Mouse (Mus musculus): ENCODE measurements around the gene Dusp13.

DNA sequence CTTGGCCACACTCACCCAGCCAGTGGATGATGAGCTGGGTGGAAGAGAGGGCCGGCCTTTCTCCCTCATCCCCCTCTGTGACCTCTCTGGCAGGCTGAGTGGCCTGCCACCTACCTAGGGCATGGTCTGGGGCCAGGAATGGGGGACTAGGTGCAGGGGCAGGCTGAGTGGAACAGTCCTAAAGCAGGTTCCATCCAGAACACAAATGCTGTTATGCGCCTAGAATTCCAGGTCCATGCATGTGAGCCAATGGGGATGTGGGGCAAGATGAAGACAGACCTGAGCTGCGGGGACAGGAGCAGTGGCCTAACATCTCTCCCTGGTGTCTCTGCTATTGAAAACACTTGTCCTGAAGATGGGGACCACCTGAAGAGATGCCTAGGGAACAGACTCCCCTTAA, 9.7 kb downstream of the Dusp13 start:
- no peak for TF ChIP-seq CTCF (IDR thresholded peaks at IDR 0.05)
- TF ChIP-seq EP300 (IDR thresholded peaks at IDR 0.05; ENCODE audit: insufficient read depth, low read depth, low read length), result no peak
- no peak for TF ChIP-seq POLR2A (IDR thresholded peaks at IDR 0.05; ENCODE audit: insufficient read depth, low read depth, low read length)
